Mouse (Mus musculus) heart, embryonic 10.5 days (tissue): ENCODE data around the gene Srrm1. TPM values are rescaled to one million over a fixed set of nuclear protein-coding genes. Genes with fewer than 3 reads are reported as not detected.

Experiments
- DNase-seq: peaks from one replicate; pipeline ENCODE4 v3.0.0-alpha.2; 2017; ENCODE audit warnings: low spot score
- H3K27ac ChIP-seq: fragments of 300-500 bp; sonication (generic); 2 replicates; pipeline ENCODE4 v1.5.1; 2016; ENCODE audit warnings: mild to moderate bottlenecking
- H3K27me3 ChIP-seq: fragments of 300-500 bp; sonication (generic); 2 replicates; pipeline ENCODE4 v1.6.1; 2016; ENCODE audit warnings: mild to moderate bottlenecking; ENCODE audit not compliant: poor library complexity, insufficient read depth, severe bottlenecking
- H3K36me3 ChIP-seq: fragments of 300-500 bp; sonication (generic); 2 replicates; pipeline ENCODE4 v1.6.1; 2016; ENCODE audit warnings: mild to moderate bottlenecking, moderate library complexity
- H3K4me1 ChIP-seq: fragments of 300-500 bp; sonication (generic); 2 replicates; pipeline ENCODE4 v1.6.1; 2016; ENCODE audit warnings: mild to moderate bottlenecking
- H3K4me3 ChIP-seq: fragments of 300-500 bp; sonication (generic); 2 replicates; pipeline ENCODE4 v1.5.1; 2016; ENCODE audit warnings: mild to moderate bottlenecking, moderate library complexity
- H3K9me3 ChIP-seq: fragments of 300-500 bp; sonication (generic); 2 replicates; pipeline ENCODE4 v1.6.1; 2016; ENCODE audit warnings: mild to moderate bottlenecking, moderate library complexity
- WGBS: fragments of 180-500 bp; shearing (Covaris S2); methylation state at CpG from one replicate; pipeline ENCODE4 v1.1.7; 2016; 5-methylcytosine and 5-hydroxymethylcytosine counted together
- polyA plus RNA-seq: library from polyadenylated mRNA; unstranded; fragments of >200 nt; fragmentation: Nextera tagmentation; extraction: Ambion mirVana; gene quantifications from 2 replicates; pipeline ENCODE4 v1.2.1, GENCODE M21; 2016

Gene Srrm1
- polyA plus RNA-seq, result 162 and 193 TPM in 2 replicates

GRCm38 (mm10) chr4:135353066-135353793, at the start of gene Srrm1:
Srrm1 (minus strand) TSS chr4:135353321.
- Histone ChIP-seq H3K9me3 (no peaks in the 10 kb centered on the region), H3K27ac (peak within 1 kb of the TSS; percentile 99), H3K4me1 (peaks cover 25% of the 10 kb centered on the region), H3K36me3 (peaks cover 24% of the 10 kb centered on the region), H3K4me3 (peak within 1 kb of the TSS; percentile 98), H3K27me3 (peaks cover 12% of the 10 kb centered on the region; the same call in 1 of the 2 replicates)
- peak; percentile 97 for DNase-seq
- under 1% methylated on average over 69 of the region's 69 CpGs for WGBS

- 32% methylated on average over 7 of the region's 7 CpGs for WGBS
- DNase-seq, result no peak
These were observed 48.8 kb upstream of the Srrm1 start for GRCm38 (mm10) chr4:135401881-135402280.

DNA sequence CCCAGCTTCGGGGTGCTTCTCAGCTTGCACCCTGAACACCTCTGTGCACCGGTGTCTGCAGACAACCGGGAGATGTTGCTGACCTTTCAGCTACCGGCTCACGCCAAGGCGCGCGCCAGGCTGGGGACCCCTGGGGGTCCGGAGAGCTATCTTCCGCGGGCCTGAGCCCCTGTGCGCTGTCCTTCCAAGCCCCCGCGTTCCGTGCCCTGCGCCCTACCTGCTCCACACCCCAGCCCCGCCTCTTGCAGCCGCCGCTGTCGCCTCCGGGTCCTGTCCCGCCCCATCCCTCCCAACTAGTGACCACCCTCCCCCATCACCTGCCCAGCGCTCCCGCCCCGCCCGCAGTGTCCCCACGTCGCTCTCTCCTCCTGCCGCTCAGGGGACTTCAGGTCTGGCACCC, 44.9 kb upstream of the Srrm1 start, which contains the start of gene Ncmap:
TSS of gene Ncmap (minus strand) at position 237 of the 400 bp plus-strand sequence.
- DNase-seq, result no peak
- peaks cover 53% of the 10 kb centered on the region for H3K27me3 ChIP-seq
- H3K9me3 ChIP-seq, result no peaks in the 10 kb centered on the region
- peaks cover 12% of the 10 kb centered on the region for H3K4me1 ChIP-seq
- WGBS, result under 1% methylated on average over 29 of the region's 29 CpGs
- H3K4me3 ChIP-seq, result peak within 1 kb of the TSS; percentile 66
- no peaks in the 10 kb centered on the region for H3K36me3 ChIP-seq
- peak within 1 kb of the TSS; percentile 67; the same call in 1 of the 2 replicates for H3K27ac ChIP-seq

More at GRCm38 (mm10) chr4:135401881-135402280, 48.8 kb upstream of the Srrm1 start:
- no peak overlapping the region for H3K4me3 ChIP-seq
- peaks cover 30% of the 10 kb centered on the region for H3K27me3 ChIP-seq
- H3K9me3 ChIP-seq, result no peaks in the 10 kb centered on the region
- H3K36me3 ChIP-seq, result no peaks in the 10 kb centered on the region
- peaks cover 16% of the 10 kb centered on the region for H3K4me1 ChIP-seq
- no peak overlapping the region for H3K27ac ChIP-seq

DNA sequence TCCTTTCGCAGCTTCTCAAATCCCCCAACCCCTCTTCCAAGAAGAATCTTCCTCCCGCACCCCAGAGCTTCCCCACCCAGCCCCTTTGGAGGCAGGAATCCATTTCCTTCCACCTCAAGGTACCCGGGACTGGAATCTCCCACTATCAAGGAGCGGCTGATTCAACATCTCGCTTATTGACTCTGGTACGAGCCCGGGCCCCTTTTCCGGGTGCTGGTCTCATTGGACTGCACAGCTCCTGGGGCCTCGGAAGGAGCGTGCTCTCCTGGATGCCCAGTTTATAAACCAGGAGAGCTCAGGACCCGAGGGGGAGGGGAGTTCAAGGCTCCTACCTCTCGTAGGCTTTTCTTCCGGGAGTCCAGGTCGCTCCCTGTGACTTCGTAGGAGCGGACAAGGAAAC, 44.4 kb upstream of the Srrm1 start:
- no peak for DNase-seq
- H3K27ac ChIP-seq, result peak overlapping the region; percentile 67; the same call in 1 of the 2 replicates
- H3K9me3 ChIP-seq, result 0 out of 2 replicates have a peak, but pooled peaks cover 3% of the 10 kb centered on the region
- H3K36me3 ChIP-seq, result no peaks in the 10 kb centered on the region
- WGBS, result 4% methylated on average over 16 of the region's 16 CpGs
- peaks cover 12% of the 10 kb centered on the region for H3K4me1 ChIP-seq
- peaks cover 53% of the 10 kb centered on the region for H3K27me3 ChIP-seq
- H3K4me3 ChIP-seq, result peak overlapping the region; percentile 66

- Histone ChIP-seq H3K36me3 (no peaks in the 10 kb centered on the region), H3K27ac (no peak overlapping the region), H3K4me1 (peaks cover 12% of the 10 kb centered on the region), H3K27me3 (peaks cover 52% of the 10 kb centered on the region), H3K9me3 (0 out of 2 replicates have a peak, but pooled peaks cover 3% of the 10 kb centered on the region), H3K4me3 (no peak overlapping the region)
- DNase-seq, result no peak
- WGBS, result 86% methylated on average over 5 of the region's 5 CpGs
These were observed 43.2 kb upstream of the Srrm1 start for GRCm38 (mm10) chr4:135396303-135396702.

DNA sequence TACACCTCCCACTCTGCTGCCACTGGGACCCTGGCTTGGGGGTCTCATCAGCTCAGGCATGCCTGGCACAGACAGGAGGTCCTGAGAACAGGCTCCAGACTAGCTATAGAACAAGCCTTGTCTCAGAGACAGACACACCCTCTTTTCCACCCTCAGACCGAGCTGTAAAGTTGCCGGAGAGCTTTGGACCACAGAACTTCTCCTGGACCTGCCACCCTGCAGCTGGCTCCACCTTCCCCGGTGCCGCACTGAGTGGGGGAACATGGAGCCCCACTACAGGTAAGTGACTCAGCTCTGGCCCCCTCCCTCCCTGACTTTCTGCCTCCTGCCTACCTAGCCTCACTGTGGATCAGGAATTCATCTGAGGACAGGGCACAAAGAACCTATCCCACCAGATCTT, 42.3 kb upstream of the Srrm1 start:
- H3K36me3 ChIP-seq, result no peaks in the 10 kb centered on the region
- H3K27ac ChIP-seq, result no peak overlapping the region
- DNase-seq, result no peak
- H3K4me1 ChIP-seq, result peaks cover 12% of the 10 kb centered on the region
- peaks cover 50% of the 10 kb centered on the region for H3K27me3 ChIP-seq
- WGBS, result 87% methylated on average over 4 of the region's 4 CpGs
- 0 out of 2 replicates have a peak, but pooled peaks cover 3% of the 10 kb centered on the region for H3K9me3 ChIP-seq
- H3K4me3 ChIP-seq, result no peak overlapping the region

- no peak overlapping the region for H3K4me3 ChIP-seq
- 0 out of 2 replicates have a peak, but pooled peaks cover 3% of the 10 kb centered on the region for H3K9me3 ChIP-seq
- no peak for DNase-seq
- no peaks in the 10 kb centered on the region for H3K36me3 ChIP-seq
- peaks cover 12% of the 10 kb centered on the region for H3K4me1 ChIP-seq
- WGBS, result 79% methylated on average over 7 of the region's 7 CpGs
- no peak overlapping the region for H3K27ac ChIP-seq
- H3K27me3 ChIP-seq, result peaks cover 49% of the 10 kb centered on the region
These were observed 41.5 kb upstream of the Srrm1 start for GRCm38 (mm10) chr4:135394666-135395065.

- Histone ChIP-seq H3K4me3 (no peak overlapping the region), H3K36me3 (no peaks in the 10 kb centered on the region), H3K27ac (no peak overlapping the region), H3K27me3 (peaks cover 38% of the 10 kb centered on the region), H3K4me1 (peaks cover 11% of the 10 kb centered on the region), H3K9me3 (0 out of 2 replicates have a peak, but pooled peaks cover 3% of the 10 kb centered on the region)
- no peak for DNase-seq
- 73% methylated on average over 6 of the region's 6 CpGs for WGBS
These were observed 40.3 kb upstream of the Srrm1 start for GRCm38 (mm10) chr4:135393381-135393780.

DNA sequence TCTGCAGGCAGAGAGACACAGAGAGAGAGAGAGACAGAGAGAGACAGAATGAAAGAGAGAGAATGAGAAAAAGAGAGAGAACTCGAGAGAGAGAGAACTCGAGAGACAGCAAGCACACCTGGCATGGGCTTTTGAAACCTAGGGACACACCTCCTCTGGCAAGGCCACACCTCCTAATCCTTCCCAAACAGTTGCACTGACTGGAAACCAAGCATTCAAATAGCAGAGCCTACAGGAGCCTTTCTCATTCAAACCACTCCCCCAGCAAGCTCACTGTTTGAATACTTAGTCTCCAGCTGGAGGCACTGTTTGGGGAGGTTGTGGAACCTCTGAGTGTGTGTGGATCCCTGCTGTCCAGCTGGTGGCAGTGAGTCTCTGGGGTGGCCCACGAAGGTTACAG, 39.7 kb upstream of the Srrm1 start:
- no peak overlapping the region for H3K4me3 ChIP-seq
- H3K27ac ChIP-seq, result no peak overlapping the region
- DNase-seq, result no peak
- peaks cover 5% of the 10 kb centered on the region for H3K4me1 ChIP-seq
- H3K27me3 ChIP-seq, result peaks cover 38% of the 10 kb centered on the region
- H3K36me3 ChIP-seq, result no peaks in the 10 kb centered on the region
- WGBS, result 72% methylated on average over 3 of the region's 3 CpGs
- 0 out of 2 replicates have a peak, but pooled peaks cover 3% of the 10 kb centered on the region for H3K9me3 ChIP-seq

- H3K27ac ChIP-seq, result no peak overlapping the region
- H3K36me3 ChIP-seq, result no peaks in the 10 kb centered on the region
- H3K4me1 ChIP-seq, result peaks cover 1% of the 10 kb centered on the region
- 64% methylated on average over 6 of the region's 6 CpGs for WGBS
- H3K9me3 ChIP-seq, result 0 out of 2 replicates have a peak, but pooled peaks cover 3% of the 10 kb centered on the region
- no peak for DNase-seq
- H3K27me3 ChIP-seq, result peaks cover 26% of the 10 kb centered on the region
- no peak overlapping the region for H3K4me3 ChIP-seq
These were observed 37.9 kb upstream of the Srrm1 start for GRCm38 (mm10) chr4:135391014-135391413.

DNA sequence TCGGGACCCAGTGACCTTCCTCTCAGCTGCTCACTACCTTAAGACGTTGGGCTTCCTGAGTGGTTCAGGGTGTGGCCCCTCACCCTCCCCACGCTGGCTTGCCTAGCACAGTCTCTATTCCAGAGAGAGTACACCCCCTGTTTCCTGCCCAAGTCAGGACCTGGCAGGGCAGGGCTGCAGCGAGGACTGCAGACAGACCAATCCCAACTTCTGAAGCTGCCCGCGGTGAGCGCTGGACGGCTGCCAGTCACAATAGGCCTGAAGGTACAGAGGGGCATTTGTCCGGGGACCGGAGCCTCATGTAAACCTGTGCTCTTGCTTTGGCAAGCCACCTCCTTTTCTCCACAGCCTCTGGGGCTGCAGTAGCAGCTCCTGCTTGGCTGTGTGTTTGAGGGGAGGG, 32.5 kb upstream of the Srrm1 start:
- H3K27ac ChIP-seq, result peak overlapping the region; percentile 52; the same call in 1 of the 2 replicates
- peaks cover 17% of the 10 kb centered on the region for H3K4me1 ChIP-seq
- peaks cover 31% of the 10 kb centered on the region for H3K27me3 ChIP-seq
- no peaks in the 10 kb centered on the region for H3K36me3 ChIP-seq
- no peak for DNase-seq
- no peak overlapping the region; the same call in 1 of the 2 replicates for H3K4me3 ChIP-seq
- no peaks in the 10 kb centered on the region for H3K9me3 ChIP-seq
- WGBS, result 59% methylated on average over 10 of the region's 10 CpGs

DNA sequence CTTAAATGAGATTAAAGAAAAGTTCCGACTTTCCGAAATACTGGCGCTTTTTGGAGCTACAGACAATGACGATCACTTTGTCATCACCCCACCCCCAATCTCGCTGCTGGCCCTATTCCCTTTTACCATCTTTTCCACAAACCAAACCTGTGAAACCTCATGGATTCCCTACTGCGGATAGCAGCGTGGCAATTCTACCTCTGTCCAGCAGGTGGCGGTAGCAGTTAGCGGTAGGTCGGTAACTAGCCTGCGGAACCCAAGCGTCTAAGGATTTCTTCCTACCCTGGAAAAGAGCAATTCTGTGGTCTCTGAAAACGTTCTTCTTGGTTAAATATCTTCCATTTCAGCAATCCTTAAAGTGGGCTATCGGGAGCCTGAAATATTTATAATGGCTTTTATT, 29.2 kb upstream of the Srrm1 start:
- WGBS, result 3% methylated on average over 14 of the region's 14 CpGs
- H3K9me3 ChIP-seq, result no peaks in the 10 kb centered on the region
- peaks cover 20% of the 10 kb centered on the region for H3K27me3 ChIP-seq
- H3K27ac ChIP-seq, result no peak overlapping the region
- peaks cover 17% of the 10 kb centered on the region for H3K4me1 ChIP-seq
- H3K36me3 ChIP-seq, result no peaks in the 10 kb centered on the region
- peak; percentile 88 for DNase-seq
- no peak overlapping the region for H3K4me3 ChIP-seq

GRCm38 (mm10) chr4:135381355-135381754, 28.2 kb upstream of the Srrm1 start:
- Histone ChIP-seq H3K36me3 (no peaks in the 10 kb centered on the region), H3K4me3 (no peak overlapping the region), H3K4me1 (peaks cover 17% of the 10 kb centered on the region), H3K27me3 (peaks cover 25% of the 10 kb centered on the region), H3K9me3 (no peaks in the 10 kb centered on the region), H3K27ac (no peak overlapping the region)
- 39% methylated on average over 8 of the region's 8 CpGs for WGBS
- DNase-seq, result no peak
